In genomic region chr14:55177274-55177673, GRCm38 (mm10) we compare ENCODE assay signal across 10 mouse cellular contexts. TPM values are rescaled to one million over a fixed set of nuclear protein-coding genes. Genes with fewer than 3 reads are reported as not detected.
A peak's percentile ranks its signal among the peaks of the same experiment; 100 is the strongest.
DNase-seq lines count a peak whose midpoint lies in the region; ATAC-seq and TF ChIP-seq lines count a peak whose summit lies in the region.
"Had no signal": no experiment of that assay in that cellular context is flagged by ENCODE, and none has a peak within 500 bp of the region (broad histone marks: within the 10 kb centered on the region; RNA-seq: fewer than 3 reads in every experiment).

No protein-coding gene starts in this region.

- H3K4me3 ChIP-seq in forebrain, embryonic 11.5 days (ENCODE audit: low read depth, low read length), result no peak overlapping the region
- H3K4me3 ChIP-seq in forebrain, embryonic 15.5 days, result no peak overlapping the region
- no peak overlapping the region for H3K4me3 ChIP-seq in C2C12 (ENCODE audit: insufficient read depth, poor library complexity, severe bottlenecking)
- no peak overlapping the region for H3K4me3 ChIP-seq in bone marrow macrophage, adult 2 months (ENCODE audit: insufficient read depth, low read length)
- H3K4me3 ChIP-seq in embryonic fibroblast, embryonic 13.5 days (ENCODE audit: insufficient read depth, low read length), result no peak overlapping the region
- no peak overlapping the region for H3K4me3 ChIP-seq in small intestine, adult 2 months (ENCODE audit: low read depth, low read length)

- H3K27ac ChIP-seq in forebrain, embryonic 11.5 days (ENCODE audit: low read depth, low read length), result no peak overlapping the region
- no peak overlapping the region for H3K27ac ChIP-seq in forebrain, embryonic 15.5 days (replicated peaks)
- H3K27ac ChIP-seq in bone marrow macrophage, adult 2 months (ENCODE audit: insufficient read depth, low read depth, low read length), result no peak overlapping the region
- H3K27ac ChIP-seq in embryonic fibroblast, embryonic 13.5 days (ENCODE audit: insufficient read depth, low read length), result no peak overlapping the region
- H3K27ac ChIP-seq in small intestine, adult 2 months (ENCODE audit: insufficient read depth, low read depth, low read length), result no peak overlapping the region

- H3ac ChIP-seq in C2C12 (ENCODE audit: control insufficient read depth, insufficient read length, low read depth), result no peak overlapping the region

- H3K9me3 ChIP-seq in forebrain, embryonic 11.5 days (ENCODE audit: control insufficient read depth, low read length), result no peaks in the 10 kb centered on the region
- no peaks in the 10 kb centered on the region for H3K9me3 ChIP-seq in forebrain, embryonic 15.5 days

- H3K27me3 ChIP-seq in forebrain, embryonic 11.5 days (ENCODE audit: control insufficient read depth, insufficient read depth, low read length), result no peaks in the 10 kb centered on the region
- H3K27me3 ChIP-seq in forebrain, embryonic 15.5 days, result no peaks in the 10 kb centered on the region
- peaks cover 31% of the 10 kb centered on the region for H3K27me3 ChIP-seq in C2C12 (ENCODE audit: control insufficient read depth, insufficient read depth, insufficient read length)
- no peaks in the 10 kb centered on the region for H3K27me3 ChIP-seq in small intestine, adult 2 months (ENCODE audit: control insufficient read depth, insufficient read depth, low read length)

- TF ChIP-seq CTCF in C2C12 (IDR thresholded peaks at IDR 0.05; ENCODE audit: control insufficient read depth, insufficient read depth, insufficient read length), result peak; percentile 41
- TF ChIP-seq CTCF in bone marrow macrophage, adult 2 months (IDR thresholded peaks at IDR 0.05; ENCODE audit: low read depth, low read length), result peak; percentile 66
- peak; percentile 29; the same call in 1 of the 2 replicates for TF ChIP-seq CTCF in embryonic fibroblast, embryonic 13.5 days (IDR thresholded peaks at IDR 0.05; ENCODE audit: borderline replicate concordance, insufficient read depth, low read length)
- TF ChIP-seq CTCF in small intestine, adult 2 months (IDR thresholded peaks at IDR 0.05; ENCODE audit: extremely low read depth, insufficient read length, insufficient replicate concordance, low read depth, low read length), result peak; percentile 88

- no peak for TF ChIP-seq POLR2A in bone marrow macrophage, adult 2 months (IDR thresholded peaks at IDR 0.05; ENCODE audit: borderline replicate concordance, low read depth, low read length)
- no peak for TF ChIP-seq POLR2A in embryonic fibroblast, embryonic 13.5 days (IDR thresholded peaks at IDR 0.05; ENCODE audit: low read depth, low read length)
- TF ChIP-seq POLR2A in small intestine, adult 2 months (IDR thresholded peaks at IDR 0.05; ENCODE audit: low read depth, low read length), result no peak

- no peaks in the 10 kb centered on the region for H3K4me1 ChIP-seq in forebrain, embryonic 11.5 days (replicated peaks; ENCODE audit: control insufficient read depth, insufficient read depth, low read length)
- no peaks in the 10 kb centered on the region for H3K4me1 ChIP-seq in forebrain, embryonic 15.5 days
- no peaks in the 10 kb centered on the region for H3K4me1 ChIP-seq in bone marrow macrophage, adult 2 months (ENCODE audit: control insufficient read depth, insufficient read depth, low read length)
- H3K4me1 ChIP-seq in embryonic fibroblast, embryonic 13.5 days (ENCODE audit: control insufficient read depth, insufficient read depth, low read length), result no peaks in the 10 kb centered on the region
- H3K4me1 ChIP-seq in small intestine, adult 2 months (ENCODE audit: control insufficient read depth, insufficient read depth, insufficient read length, low read length), result peaks cover 1% of the 10 kb centered on the region; the same call in 1 of the 2 replicates

- 30% methylated on average over 5 of the region's 5 CpGs for WGBS in forebrain, embryonic 11.5 days
- WGBS in forebrain, embryonic 15.5 days, result 40% methylated on average over 5 of the region's 5 CpGs
- WGBS in small intestine, adult 2 months, result 18% methylated on average over 5 of the region's 5 CpGs

- H3K36me3 ChIP-seq in forebrain, embryonic 11.5 days (ENCODE audit: control insufficient read depth, insufficient read depth, low read length), result no peaks in the 10 kb centered on the region
- no peaks in the 10 kb centered on the region for H3K36me3 ChIP-seq in forebrain, embryonic 15.5 days
- H3K36me3 ChIP-seq in C2C12 (ENCODE audit: control insufficient read depth, insufficient read depth), result no peaks in the 10 kb centered on the region
- H3K36me3 ChIP-seq in small intestine, adult 2 months (ENCODE audit: control insufficient read depth, insufficient read depth, low read length), result no peaks in the 10 kb centered on the region

- ATAC-seq in forebrain, embryonic 11.5 days (replicated peaks; ENCODE audit: low FRiP score), result no peak
- no peak for ATAC-seq in forebrain, embryonic 15.5 days (replicated peaks)
- ATAC-seq: Patski had no signal

- no peaks in the 10 kb centered on the region for H3K79me2 ChIP-seq in C2C12 (ENCODE audit: control insufficient read depth, insufficient read depth)

- H3K79me3 ChIP-seq in C2C12 (ENCODE audit: low read depth), result no peaks in the 10 kb centered on the region

- peak; percentile 71 for DNase-seq in forebrain, embryonic 11.5 days (ENCODE audit: low spot score)
- peak; percentile 45 to 83 for DNase-seq in kidney, postnatal 36 days
- peak; percentile 60 for DNase-seq in lung, postnatal 14 days

- no peak overlapping the region for H3K4me2 ChIP-seq in forebrain, embryonic 11.5 days (ENCODE audit: low read depth, low read length, severe bottlenecking)
- H3K4me2 ChIP-seq in forebrain, embryonic 15.5 days (replicated peaks), result no peak overlapping the region

- no peak overlapping the region for H3K9ac ChIP-seq in forebrain, embryonic 11.5 days (ENCODE audit: low read length)
- H3K9ac ChIP-seq in forebrain, embryonic 15.5 days (replicated peaks), result no peak overlapping the region

TF ChIP-seq in C2C12, 6 proteins besides CTCF, POLR2A, EP300 and RAD21:
- TF ChIP-seq FOSL1 (IDR thresholded peaks at IDR 0.05; ENCODE audit: insufficient read depth, low read length, poor library complexity, severe bottlenecking), result no peak
- TF ChIP-seq MYOG (IDR thresholded peaks at IDR 0.05; ENCODE audit: control insufficient read depth, extremely low read depth, insufficient read length), result no peak
- no peak for TF ChIP-seq MAX (IDR thresholded peaks at IDR 0.05)
- TF ChIP-seq MYOD1 (IDR thresholded peaks at IDR 0.05; ENCODE audit: control insufficient read depth, insufficient read length, low read depth), result no peak
- TF ChIP-seq CEBPB (IDR thresholded peaks at IDR 0.05; ENCODE audit: low read depth), result no peak
- TF ChIP-seq USF1 (IDR thresholded peaks at IDR 0.05; ENCODE audit: low read depth), result no peak
TF ChIP-seq in C2C12: peak in this region for 0.

RNA-seq across cellular contexts. Expression of gene Dhrs2, which starts 44.5 kb away (rescaled TPM):
- not detected in 2 replicates for polyA plus RNA-seq in forebrain, embryonic 11.5 days (2014; fragmentation: Nextera tagmentation; extraction: Ambion mirVana)
- polyA plus RNA-seq in forebrain, embryonic 15.5 days (2015; fragmentation: Nextera tagmentation; extraction: Ambion mirVana), result 0.53 TPM in 1 of 2 replicates, not detected in the other
- not detected for polyA plus RNA-seq in C2C12 (2012; fragmentation: generic; extraction: Trizol)
- not detected in 2 replicates for polyA plus RNA-seq in bone marrow macrophage, adult 2 months (2012; ENCODE audit: insufficient read depth, insufficient read length, missing spikeins)
- not detected in 2 replicates for polyA plus RNA-seq in embryonic fibroblast, embryonic 13.5 days (2011; ENCODE audit: insufficient read length, low read depth, missing spikeins)
- polyA plus RNA-seq in small intestine, adult 2 months (2012; rRNA removed), result not detected in 2 replicates
- polyA plus RNA-seq: heart, embryonic 14.5 days; Patski had no signal

Comparison
In these comparisons a context has a peak if more than half of its experiments do, and no peak if none do; other contexts are left out.
1. CTCF ChIP-seq: peak in every context shown above with its lines; median percentile 88 in small intestine, adult 2 months; 66 in bone marrow macrophage, adult 2 months; 41 in C2C12; 29 in embryonic fibroblast, embryonic 13.5 days.